ENCODE assay signal across 14 mouse cellular contexts in the genomic region with DNA sequence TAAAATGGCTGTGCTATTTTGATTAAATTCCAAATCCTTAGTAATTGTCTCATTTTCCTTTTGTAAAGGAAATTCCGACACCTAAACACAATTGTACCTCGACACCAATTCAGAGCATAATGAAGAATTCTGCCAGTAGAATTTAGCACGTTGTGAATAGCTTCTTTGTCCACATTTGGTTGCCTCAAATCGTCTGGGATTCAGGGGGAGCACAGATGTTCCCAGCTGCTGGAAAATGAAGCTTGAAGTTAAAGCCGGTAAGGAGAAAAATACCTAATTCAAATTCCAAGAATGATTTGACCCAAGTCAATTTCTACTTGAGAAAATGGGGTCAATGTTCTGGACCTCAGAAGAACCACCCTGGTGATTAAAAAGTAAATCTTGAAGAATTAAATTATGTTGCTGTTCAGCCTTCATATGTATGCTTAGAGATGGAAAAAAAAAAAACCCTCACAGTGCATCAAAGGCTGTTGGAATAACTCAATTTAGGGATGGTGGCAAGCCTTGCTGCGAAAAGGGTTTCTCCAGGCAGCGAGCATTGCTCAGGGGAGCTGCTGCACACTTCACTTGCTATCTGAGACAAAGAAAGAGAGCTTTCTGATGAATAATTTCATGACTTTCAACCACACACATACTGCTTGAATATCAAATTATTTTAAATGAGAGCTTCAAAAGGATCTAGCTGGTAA. TPM values are rescaled to one million over a fixed set of nuclear protein-coding genes. Genes with fewer than 3 reads are reported as not detected.
DNase-seq lines count a peak whose midpoint lies in the region; ATAC-seq and TF ChIP-seq lines count a peak whose summit lies in the region.
"Had no signal": no experiment of that assay in that cellular context is flagged by ENCODE, and none has a peak within 500 bp of the region (broad histone marks: within the 10 kb centered on the region; RNA-seq: fewer than 3 reads in every experiment).

No protein-coding gene starts in this region.

- no peak overlapping the region for H3K4me3 ChIP-seq in midbrain, embryonic 12.5 days
- H3K4me3 ChIP-seq in midbrain, embryonic 10.5 days, result no peak overlapping the region
- no peak overlapping the region for H3K4me3 ChIP-seq in forebrain, embryonic 15.5 days
- no peak overlapping the region for H3K4me3 ChIP-seq in hindbrain, embryonic 16.5 days (ENCODE audit: low read length)
- no peak overlapping the region for H3K4me3 ChIP-seq in midbrain, postnatal 0 days (ENCODE audit: low read depth, low read length)
- H3K4me3 ChIP-seq: liver, embryonic 13.5 days; myocyte had no signal

- no peak for ATAC-seq in midbrain, embryonic 12.5 days (ENCODE audit: low FRiP score, low read depth)
- ATAC-seq in forebrain, embryonic 15.5 days (replicated peaks), result no peak
- peak; percentile 29; the same call in 1 of the 2 replicates for ATAC-seq in hindbrain, embryonic 16.5 days
- ATAC-seq in midbrain, postnatal 0 days (ENCODE audit: low FRiP score), result peak; percentile 65; the same call in 1 of the 2 replicates

- H3K4me1 ChIP-seq in midbrain, embryonic 12.5 days, result peaks cover 4% of the 10 kb centered on the region; the same call in 1 of the 2 replicates
- peaks cover 16% of the 10 kb centered on the region for H3K4me1 ChIP-seq in midbrain, embryonic 10.5 days
- H3K4me1 ChIP-seq in forebrain, embryonic 15.5 days, result peaks cover 11% of the 10 kb centered on the region; the same call in 1 of the 2 replicates
- H3K4me1 ChIP-seq in hindbrain, embryonic 16.5 days (ENCODE audit: control insufficient read depth, insufficient read depth, low read depth, low read length), result no peaks in the 10 kb centered on the region
- no peaks in the 10 kb centered on the region for H3K4me1 ChIP-seq in midbrain, postnatal 0 days (ENCODE audit: insufficient read depth, low read length)
- H3K4me1 ChIP-seq: liver, embryonic 13.5 days had no signal

- H3K9me3 ChIP-seq in midbrain, embryonic 12.5 days, result no peaks in the 10 kb centered on the region
- H3K9me3 ChIP-seq in midbrain, embryonic 10.5 days (replicated peaks), result no peaks in the 10 kb centered on the region
- no peaks in the 10 kb centered on the region for H3K9me3 ChIP-seq in forebrain, embryonic 15.5 days
- no peaks in the 10 kb centered on the region for H3K9me3 ChIP-seq in hindbrain, embryonic 16.5 days (ENCODE audit: control insufficient read depth, low read length)
- H3K9me3 ChIP-seq in midbrain, postnatal 0 days (ENCODE audit: low read length), result no peaks in the 10 kb centered on the region
- H3K9me3 ChIP-seq: liver, embryonic 13.5 days had no signal

- no peaks in the 10 kb centered on the region for H3K36me3 ChIP-seq in midbrain, embryonic 12.5 days
- H3K36me3 ChIP-seq in midbrain, embryonic 10.5 days, result no peaks in the 10 kb centered on the region
- no peaks in the 10 kb centered on the region for H3K36me3 ChIP-seq in forebrain, embryonic 15.5 days
- H3K36me3 ChIP-seq in hindbrain, embryonic 16.5 days (ENCODE audit: control insufficient read depth, insufficient read depth, low read length), result no peaks in the 10 kb centered on the region
- no peaks in the 10 kb centered on the region for H3K36me3 ChIP-seq in midbrain, postnatal 0 days (ENCODE audit: insufficient read depth, low read length)
- H3K36me3 ChIP-seq: liver, embryonic 13.5 days had no signal

- no peak overlapping the region for H3K4me2 ChIP-seq in midbrain, embryonic 12.5 days (replicated peaks)
- H3K4me2 ChIP-seq in forebrain, embryonic 15.5 days (replicated peaks), result no peak overlapping the region
- no peak overlapping the region for H3K4me2 ChIP-seq in hindbrain, embryonic 16.5 days (ENCODE audit: low read length)
- no peak overlapping the region for H3K4me2 ChIP-seq in midbrain, postnatal 0 days (ENCODE audit: low read depth, low read length, poor library complexity, severe bottlenecking)
- H3K4me2 ChIP-seq: liver, embryonic 13.5 days had no signal

- peak overlapping the region; percentile 72 for H3K27ac ChIP-seq in midbrain, embryonic 12.5 days (replicated peaks)
- H3K27ac ChIP-seq in midbrain, embryonic 10.5 days (replicated peaks), result no peak overlapping the region
- peak overlapping the region; percentile 78 for H3K27ac ChIP-seq in forebrain, embryonic 15.5 days (replicated peaks)
- peak overlapping the region; percentile 65 for H3K27ac ChIP-seq in hindbrain, embryonic 16.5 days (ENCODE audit: low read depth, low read length)
- H3K27ac ChIP-seq in midbrain, postnatal 0 days (ENCODE audit: low read depth, low read length), result peak overlapping the region; percentile 68
- H3K27ac ChIP-seq: kidney, postnatal 0 days; liver, embryonic 13.5 days had no signal

- H3K27me3 ChIP-seq in midbrain, embryonic 12.5 days, result no peaks in the 10 kb centered on the region
- no peaks in the 10 kb centered on the region for H3K27me3 ChIP-seq in midbrain, embryonic 10.5 days (ENCODE audit: low read depth, poor library complexity, severe bottlenecking)
- no peaks in the 10 kb centered on the region for H3K27me3 ChIP-seq in forebrain, embryonic 15.5 days
- H3K27me3 ChIP-seq in hindbrain, embryonic 16.5 days (replicated peaks; ENCODE audit: control insufficient read depth, insufficient read depth, low read length), result no peaks in the 10 kb centered on the region
- no peaks in the 10 kb centered on the region for H3K27me3 ChIP-seq in midbrain, postnatal 0 days (ENCODE audit: insufficient read depth, low read length)
- H3K27me3 ChIP-seq: liver, embryonic 13.5 days had no signal

- H3K9ac ChIP-seq in midbrain, embryonic 12.5 days (replicated peaks), result no peak overlapping the region
- no peak overlapping the region for H3K9ac ChIP-seq in forebrain, embryonic 15.5 days (replicated peaks)
- no peak overlapping the region for H3K9ac ChIP-seq in hindbrain, embryonic 16.5 days (ENCODE audit: low read depth, low read length)
- 0 out of 2 replicates have a peak overlapping the region, but pooled peaks have one; percentile 5 for H3K9ac ChIP-seq in midbrain, postnatal 0 days (replicated peaks; ENCODE audit: low read length, poor library complexity, severe bottlenecking)
- H3K9ac ChIP-seq: liver, embryonic 13.5 days had no signal

- no peak for TF ChIP-seq CTCF in midbrain, postnatal 0 days (IDR thresholded peaks at IDR 0.05)

- 23% methylated on average over 7 of the region's 7 CpGs for WGBS in midbrain, embryonic 12.5 days
- WGBS in midbrain, embryonic 10.5 days, result 52% methylated on average over 7 of the region's 7 CpGs
- 15% methylated on average over 7 of the region's 7 CpGs for WGBS in forebrain, embryonic 15.5 days
- 22% methylated on average over 7 of the region's 7 CpGs for WGBS in hindbrain, embryonic 16.5 days
- WGBS in midbrain, postnatal 0 days, result 18% methylated on average over 7 of the region's 7 CpGs

- DNase-seq in midbrain, embryonic 10.5 days (ENCODE audit: low spot score), result no peak
- DNase-seq in midbrain, postnatal 0 days (ENCODE audit: low spot score), result no peak
- no peak for DNase-seq in right cerebral cortex, postnatal 4 days
- DNase-seq in left cerebral cortex, adult 11 months (ENCODE audit: low spot score), result no peak
- DNase-seq: adrenal gland, postnatal 25 days; cerebellum, adult 2 months; liver, embryonic 13.5 days; retina, postnatal 1 day; thymus, adult 18-20 months had no signal

RNA-seq across cellular contexts. Expression of gene Slc4a3, which starts 36.0 kb away (rescaled TPM):
- polyA plus RNA-seq in midbrain, embryonic 12.5 days (2016; fragmentation: Nextera tagmentation; extraction: Ambion mirVana), result 31.0 and 36.0 TPM in 2 replicates
- 13.2 and 16.7 TPM in 2 replicates for polyA plus RNA-seq in midbrain, embryonic 10.5 days (2016; fragmentation: Nextera tagmentation; extraction: Ambion mirVana)
- polyA plus RNA-seq in forebrain, embryonic 15.5 days (2015; fragmentation: Nextera tagmentation; extraction: Ambion mirVana), result 35.2 and 35.9 TPM in 2 replicates
- 84.9 and 85.4 TPM in 2 replicates for polyA plus RNA-seq in hindbrain, embryonic 16.5 days (2015; fragmentation: Nextera tagmentation; extraction: Ambion mirVana)
- 172 and 179 TPM in 2 replicates for total RNA-seq in midbrain, postnatal 0 days (2014; rRNA removed)
- 108 and 111 TPM in 2 replicates for polyA plus RNA-seq in midbrain, postnatal 0 days (2015; fragmentation: Nextera tagmentation; extraction: Ambion mirVana)

Comparison
In these comparisons a context has a peak if more than half of its experiments do, and no peak if none do; other contexts are left out.
1. ATAC-seq: peak in hindbrain, embryonic 16.5 days (single experiment) and midbrain, postnatal 0 days (single experiment); none in midbrain, embryonic 12.5 days (single experiment) and forebrain, embryonic 15.5 days (single experiment).